Mouse (Mus musculus) adrenal gland, adult (tissue): ENCODE measurements at regions not wholly inside any gene's neighbourhood (a gene's known extent, or its start where the extent isn't known, plus 50 kb on each side); places are given as distances from the start of the nearest gene placed in this dataset.

ENCODE experiments used
- DNase-seq, 2 experiments: peaks; one replicate each; pipeline ENCODE4 v3.0.0; 2022 to 2023; ENCODE audit warnings: low spot score in 1 of 2; ENCODE audit not compliant: inconsistent age in 2 of 2

DNA sequence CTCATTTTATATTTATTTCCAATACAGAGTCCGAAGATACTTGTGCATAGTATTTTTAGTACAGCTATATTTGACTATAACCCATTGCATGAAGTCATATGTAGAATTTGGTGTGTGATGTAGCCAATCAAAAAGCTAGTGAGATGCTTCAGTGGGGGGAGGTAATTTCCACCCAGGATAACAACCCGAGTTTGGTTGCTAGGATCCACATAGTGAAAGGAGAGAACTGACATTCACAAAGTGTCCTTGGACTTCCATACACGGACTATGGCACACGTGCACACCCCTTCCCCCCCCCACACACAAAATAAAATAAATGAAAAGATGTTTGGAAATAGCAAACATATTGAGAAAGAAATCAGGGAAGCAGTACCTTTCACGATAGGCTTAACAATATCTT is 137.2 kb downstream of the Gm815 start:
- no peak for DNase-seq

- DNase-seq: peak; percentile 44 to 80
Measured at GRCm38 (mm10) chr19:27028834-27029233, 143.2 kb downstream of the Gm815 start.

DNA sequence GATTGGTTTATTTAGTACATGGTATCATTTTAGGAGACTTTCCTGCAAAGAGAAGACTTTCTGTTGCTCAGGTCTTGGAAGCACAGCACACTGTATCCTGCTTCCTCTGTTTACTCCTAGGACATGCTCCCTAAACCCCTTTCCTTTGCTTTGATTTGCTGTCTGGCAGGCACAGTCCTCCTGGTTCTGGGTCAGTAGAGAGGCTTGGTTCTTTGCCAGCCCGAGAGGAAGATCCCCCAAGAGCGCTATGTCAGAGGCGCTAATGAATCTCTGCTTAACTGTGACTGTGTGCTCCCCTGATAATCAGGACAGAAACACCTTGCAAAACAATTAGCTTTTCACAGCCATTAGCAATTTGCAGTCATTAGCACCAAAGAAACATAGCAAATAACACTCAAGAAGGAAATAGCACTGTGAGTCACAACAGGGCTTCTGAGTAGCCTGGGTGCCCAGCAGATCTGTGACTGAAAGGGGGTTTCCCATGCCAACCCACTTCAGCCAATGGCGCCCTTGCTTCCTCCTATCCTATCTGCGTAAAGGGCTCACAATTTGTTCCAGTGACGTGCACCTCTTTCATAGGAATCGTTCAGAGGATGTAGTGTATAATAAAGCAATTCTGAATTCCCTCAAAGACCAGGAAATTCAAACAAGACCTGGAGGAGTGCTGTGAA is 145.5 kb downstream of the Gm815 start:
- DNase-seq: no peak

GRCm38 (mm10) chr19:27032621-27033020 is 146.9 kb downstream of the Gm815 start:
- peak; percentile 18 to 37 for DNase-seq

DNA sequence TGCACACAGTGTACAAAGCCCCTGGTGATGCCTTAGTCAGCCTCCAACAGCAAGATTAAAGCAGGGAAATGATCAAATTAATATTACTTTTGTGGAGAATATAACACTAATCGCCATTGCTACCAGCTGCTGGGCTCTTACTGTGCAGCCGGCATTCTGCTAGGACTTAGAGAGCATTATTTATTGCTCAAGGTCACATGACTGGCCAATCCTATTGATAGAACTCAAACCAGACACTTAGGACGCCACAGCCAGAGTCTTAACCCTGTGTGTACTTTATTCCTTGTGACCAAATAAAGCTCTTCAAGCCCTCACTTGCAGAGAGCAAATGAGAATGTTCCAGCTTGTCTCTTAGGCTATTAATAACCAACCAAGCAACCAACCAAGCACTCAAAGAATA is 152.6 kb downstream of the Gm815 start:
- peak; percentile 12 to 62 for DNase-seq

DNA sequence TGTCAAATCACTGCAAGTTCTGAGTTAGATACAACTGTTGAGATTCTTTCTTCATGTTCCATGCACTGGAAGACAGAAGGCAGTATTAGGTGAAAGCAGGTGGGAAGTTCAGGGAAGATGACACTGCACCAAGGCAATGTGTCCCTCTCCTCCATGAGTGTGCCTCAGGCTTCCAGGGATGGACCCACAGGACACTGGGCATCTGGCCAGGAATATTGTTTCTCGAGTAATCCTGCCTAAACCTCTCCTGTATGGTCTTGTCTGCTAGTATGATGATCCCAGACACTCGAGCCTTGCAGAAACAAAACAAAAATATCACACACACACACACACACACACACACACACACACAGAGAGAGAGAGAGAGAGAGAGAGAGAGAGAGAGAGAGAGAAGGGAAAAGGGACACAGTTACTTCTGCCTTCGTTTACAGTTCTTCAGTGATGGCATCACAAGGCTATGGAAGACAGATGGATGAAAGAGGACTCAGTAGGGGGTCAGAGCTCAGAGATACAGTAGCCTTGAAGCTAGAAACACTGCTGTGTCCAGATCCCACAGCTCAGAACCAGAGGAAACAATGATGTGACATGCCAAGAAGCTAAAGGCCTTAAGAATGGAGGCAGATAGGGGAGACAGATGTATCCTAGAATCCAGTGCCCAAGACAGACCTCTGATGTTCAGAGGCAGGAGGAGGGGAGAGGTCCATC is 154.8 kb downstream of the Gm815 start:
- DNase-seq: no peak

- DNase-seq: peak; percentile 56 to 58
Measured at GRCm38 (mm10) chr19:27066449-27067181, 149.7 kb upstream of the Vldlr start.

DNA sequence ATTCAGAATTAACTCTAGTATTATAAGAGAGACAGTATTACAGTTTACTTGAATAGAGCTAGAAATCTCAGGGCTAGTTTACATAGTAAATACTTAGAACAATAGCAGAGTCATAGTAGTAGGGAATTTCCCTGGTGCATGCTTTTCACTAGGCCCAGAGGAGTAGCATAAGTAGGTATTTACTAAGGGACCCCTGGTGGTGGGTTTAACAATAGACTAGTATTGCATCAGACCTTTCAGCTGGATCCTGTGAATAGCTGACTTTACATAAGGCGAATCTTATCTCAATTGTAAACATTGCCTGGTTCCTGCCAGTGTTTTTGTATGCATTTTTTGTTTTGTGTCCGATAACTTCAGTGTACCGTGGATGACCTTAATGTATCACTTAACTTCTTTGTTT is 143.0 kb upstream of the Vldlr start:
- DNase-seq: no peak

GRCm38 (mm10) chr19:27075019-27075418 is 141.3 kb upstream of the Vldlr start:
- DNase-seq: no peak

DNA sequence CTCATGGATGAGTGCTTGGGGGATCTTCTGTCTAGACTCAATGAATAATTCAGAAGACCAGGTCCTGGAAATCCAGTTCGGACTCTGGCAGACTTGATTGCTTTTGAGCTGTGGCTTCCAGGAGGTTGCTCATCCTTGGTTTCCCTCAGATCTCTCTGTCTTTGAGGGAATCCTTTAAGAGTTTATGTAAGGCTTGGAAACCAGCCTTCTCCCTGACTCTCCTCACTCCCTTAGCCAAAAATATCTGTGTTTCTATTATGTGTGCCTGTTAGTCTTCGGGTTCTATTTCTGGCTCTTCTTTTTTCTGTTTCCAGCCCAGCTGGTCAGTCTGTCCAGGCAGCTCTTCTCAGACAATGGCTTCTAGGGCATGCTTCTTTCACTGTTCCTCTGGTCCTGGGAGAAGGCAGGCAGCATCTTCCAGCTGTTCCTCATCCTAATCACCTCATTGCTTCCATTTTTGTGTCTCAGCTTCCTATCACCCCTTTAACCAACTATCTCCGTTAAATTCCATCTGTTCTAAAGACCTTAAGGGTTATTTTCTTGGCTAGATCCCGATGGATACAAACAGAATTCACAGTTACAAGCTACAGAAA is 139.3 kb upstream of the Vldlr start:
- DNase-seq: no peak

- no peak for DNase-seq
Measured at GRCm38 (mm10) chr19:27087344-27087743, 128.9 kb upstream of the Vldlr start.

DNA sequence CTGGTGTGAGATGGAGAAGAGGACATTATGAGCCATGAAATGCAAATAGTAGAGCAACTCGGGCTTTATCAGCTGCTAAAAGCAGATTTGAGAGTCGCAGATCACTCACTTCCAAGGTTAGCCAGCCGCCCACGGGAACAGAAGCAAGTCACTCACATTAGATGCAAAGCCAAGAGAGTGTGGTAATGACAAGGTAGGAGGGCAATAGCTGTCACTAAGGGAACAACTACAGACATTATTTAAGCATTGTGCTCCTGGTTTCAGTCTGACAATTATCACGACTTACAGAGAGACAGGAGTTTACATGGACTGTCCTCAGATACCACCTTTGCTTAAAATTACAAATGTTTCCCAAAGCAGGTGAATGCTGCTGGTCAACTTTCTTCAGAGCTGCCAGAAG is 128.5 kb upstream of the Vldlr start:
- peak in 1 of 2 experiments; percentile 34 for DNase-seq

DNA sequence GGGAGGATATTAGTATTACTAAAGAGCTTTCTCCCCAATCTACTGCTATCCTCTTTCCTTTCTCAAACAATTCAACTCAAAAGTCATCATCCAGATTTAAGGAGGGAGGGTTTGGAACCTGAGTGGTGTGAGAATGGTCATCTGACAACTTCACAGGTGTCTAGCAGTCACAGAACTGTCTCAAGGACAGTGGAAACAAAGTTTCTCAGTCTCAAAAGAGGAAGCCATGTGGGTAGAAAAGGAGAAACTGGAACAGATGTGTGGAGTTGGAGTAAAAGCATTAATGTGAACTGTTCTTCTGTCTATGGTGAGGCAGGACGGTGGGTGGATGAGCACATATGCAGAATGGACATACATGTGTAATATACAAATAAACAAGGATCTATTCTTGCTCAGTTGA is 127.2 kb upstream of the Vldlr start:
- DNase-seq: no peak

DNA sequence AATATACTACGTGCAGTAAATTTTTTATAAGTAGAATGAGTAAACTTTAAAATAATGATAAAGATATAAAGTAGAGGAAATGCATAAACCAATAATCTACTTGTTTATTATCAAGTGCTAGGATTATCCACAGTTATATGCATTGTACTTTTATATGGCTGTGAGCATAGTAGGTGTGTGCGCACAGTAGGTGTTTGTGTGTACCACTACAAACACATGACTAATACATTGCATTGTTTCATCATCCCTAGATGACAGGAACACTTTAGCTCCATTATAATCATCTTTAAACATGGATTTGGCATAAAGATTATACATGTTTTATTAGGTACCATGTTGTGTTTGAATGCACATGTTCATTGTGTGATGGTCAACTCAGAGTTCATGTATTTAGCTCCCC is 124.7 kb upstream of the Vldlr start:
- DNase-seq: no peak

DNA sequence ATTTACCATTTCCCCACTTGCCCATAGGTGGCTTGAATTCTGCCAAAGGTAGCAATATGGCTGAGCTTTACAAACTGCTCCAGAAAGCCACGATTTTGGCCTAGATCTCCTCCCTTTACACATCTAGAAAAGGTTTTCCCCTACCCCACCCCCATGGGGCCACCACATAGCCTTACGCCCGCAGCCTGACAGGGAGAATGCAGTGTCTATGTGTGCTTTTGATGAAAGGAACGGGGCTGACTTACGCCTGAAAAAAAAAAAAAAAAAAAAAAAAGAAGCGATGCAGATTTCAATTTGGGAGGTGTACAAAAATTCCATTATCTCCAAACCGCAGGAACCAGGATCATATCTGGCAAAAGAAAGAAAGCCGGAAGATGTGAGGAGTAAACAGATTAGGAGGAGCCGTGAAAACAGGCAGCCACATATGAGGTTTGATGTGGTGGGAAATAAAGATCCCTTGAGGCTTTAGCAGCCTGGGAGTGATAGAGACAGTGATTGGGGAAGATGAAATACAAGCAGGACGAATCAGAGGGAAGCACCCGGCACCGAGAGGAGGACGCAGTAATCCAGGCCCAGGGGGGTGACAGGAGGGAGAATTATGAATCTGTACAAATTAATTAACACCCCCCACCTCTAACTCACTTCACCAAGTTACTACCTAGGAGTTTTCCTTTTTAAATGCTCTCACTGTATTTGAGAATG is 121.4 kb upstream of the Vldlr start:
- no peak for DNase-seq

DNA sequence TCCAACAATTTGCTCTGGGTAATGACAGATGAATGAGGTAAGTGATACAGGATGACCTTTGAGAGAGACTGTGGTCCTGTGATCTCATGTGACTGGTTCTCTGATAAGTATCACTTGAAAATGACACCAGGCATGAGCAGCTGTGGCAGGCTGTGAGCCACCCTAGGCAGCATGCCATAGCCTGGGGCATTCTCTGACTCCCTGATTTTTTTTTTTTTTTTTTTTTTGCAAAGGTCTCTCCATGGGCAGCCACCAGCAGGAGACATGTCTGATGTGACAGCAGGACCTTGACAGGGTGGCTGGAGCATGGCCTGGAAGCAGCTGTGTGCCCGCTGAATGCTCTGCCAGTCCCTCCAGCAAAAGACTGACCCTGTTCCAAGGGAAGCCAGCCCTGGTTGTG is 116.4 kb upstream of the Vldlr start:
- no peak for DNase-seq

DNA sequence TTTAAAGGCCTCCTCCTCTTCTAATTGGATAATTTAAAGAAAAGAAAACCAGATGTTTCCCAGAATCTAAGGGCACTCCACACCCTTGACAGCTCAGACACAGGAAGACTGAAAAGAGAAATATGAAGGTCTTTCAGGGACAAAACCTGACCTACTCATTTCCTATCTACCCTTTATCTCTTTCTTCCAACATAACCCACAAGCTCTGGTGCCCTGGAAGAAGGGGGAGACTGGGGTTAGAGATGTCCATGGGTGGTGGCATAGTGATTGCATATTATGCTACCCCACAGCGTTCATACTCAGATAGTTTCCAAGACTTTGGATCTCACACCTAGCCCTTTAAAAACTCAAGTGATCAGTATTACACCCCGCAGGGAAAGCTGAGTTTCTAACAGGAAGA is 105.8 kb upstream of the Vldlr start:
- DNase-seq: no peak

- no peak for DNase-seq
Measured at GRCm38 (mm10) chr19:27120876-27121275, 95.4 kb upstream of the Vldlr start.

- no peak for DNase-seq
Measured at GRCm38 (mm10) chr19:27122348-27122747, 93.9 kb upstream of the Vldlr start.

DNA sequence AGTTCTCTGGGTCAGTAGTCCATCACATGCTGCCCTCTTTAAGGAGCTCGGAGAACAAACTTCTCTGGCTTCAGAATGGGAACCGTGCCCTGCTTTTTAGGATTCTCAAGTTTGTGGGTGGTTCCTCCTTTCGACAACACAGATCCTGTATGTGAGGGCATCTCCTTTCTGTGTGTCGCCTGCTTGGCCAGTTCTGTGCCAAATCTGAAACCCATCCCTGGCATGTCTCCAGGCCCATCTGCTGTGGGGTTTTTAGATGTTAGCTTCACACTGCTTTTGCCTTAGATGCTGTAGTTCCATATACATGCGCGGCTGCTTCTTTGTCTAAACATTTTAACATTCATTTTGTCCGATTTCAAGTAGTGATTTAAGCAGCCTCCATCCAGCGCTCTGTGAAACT is 93.0 kb upstream of the Vldlr start:
- no peak for DNase-seq

DNA sequence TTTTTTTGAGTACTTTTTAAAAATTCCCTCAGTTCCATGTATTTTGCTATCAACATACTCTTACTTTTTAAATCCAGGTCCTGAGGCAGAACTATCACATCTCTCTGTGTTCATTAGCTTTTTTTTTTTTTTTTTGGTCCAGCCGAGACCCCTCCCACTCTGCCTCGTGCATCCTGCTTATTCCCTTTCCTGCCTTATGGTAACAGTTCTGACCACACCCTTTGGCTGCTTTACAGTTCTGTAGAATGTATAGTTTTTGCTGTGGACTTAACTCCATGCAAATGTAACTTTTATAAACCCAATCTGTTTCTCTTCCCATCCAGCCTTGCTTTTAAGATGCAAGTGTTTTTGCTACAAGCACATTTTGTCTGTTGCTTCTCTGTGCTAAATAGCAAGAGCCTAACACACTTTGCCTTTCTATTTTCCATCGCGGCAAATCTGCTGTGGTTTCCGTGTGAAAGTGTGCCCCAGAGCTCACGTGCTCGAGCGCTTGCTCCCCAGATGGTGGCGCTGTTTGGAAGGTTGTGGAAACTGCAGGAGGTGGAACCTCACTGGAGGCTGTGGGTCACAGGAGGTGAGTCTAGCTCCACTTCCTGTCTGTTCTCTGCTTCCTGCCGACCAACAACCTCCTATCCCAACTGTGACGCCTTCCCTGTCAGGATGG is 92.3 kb upstream of the Vldlr start:
- DNase-seq: peak; percentile 39 to 77
